Mouse (Mus musculus): ENCODE results near the gene Msi2. TPM values are rescaled to one million over a fixed set of nuclear protein-coding genes. Genes with fewer than 3 reads are reported as not detected.
A peak's percentile ranks its signal among the peaks of the same experiment; 100 is the strongest.

Gene Msi2
- polyA plus RNA-seq, 1 experiment from 2014 or later = 41.0 TPM

- no peak overlapping the region for H3K9ac ChIP-seq
- no peaks in the 10 kb centered on the region for H3K9me3 ChIP-seq
- H3K4me3 ChIP-seq = no peak overlapping the region
- no peaks in the 10 kb centered on the region for H3K27me3 ChIP-seq
- H3K36me3 ChIP-seq = no peaks in the 10 kb centered on the region
- no peak for ATAC-seq (ENCODE audit: low FRiP score)
- H3K27ac ChIP-seq = peak overlapping the region; percentile 44
- H3K4me1 ChIP-seq (replicated peaks) = peaks cover 82% of the 10 kb centered on the region
- WGBS = 88% methylated on average over 3 of the region's 3 CpGs
- no peak overlapping the region for H3K4me2 ChIP-seq
These were observed 279.7 kb downstream of the Msi2 start for GRCm38 (mm10) chr11:88438659-88439058.

- no peak overlapping the region for H3K4me3 ChIP-seq
- no peaks in the 10 kb centered on the region for H3K9me3 ChIP-seq
- ATAC-seq (ENCODE audit: low FRiP score) = no peak
- WGBS = 80% methylated on average over 2 of the region's 2 CpGs
- 0 out of 2 replicates have a peak overlapping the region, but pooled peaks have one; percentile 13 for H3K9ac ChIP-seq
- H3K36me3 ChIP-seq = no peaks in the 10 kb centered on the region
- H3K27ac ChIP-seq = peak overlapping the region; percentile 20
- H3K4me2 ChIP-seq = no peak overlapping the region
- no peaks in the 10 kb centered on the region for H3K27me3 ChIP-seq
- peaks cover 71% of the 10 kb centered on the region for H3K4me1 ChIP-seq (replicated peaks)
These were observed 281.7 kb downstream of the Msi2 start for GRCm38 (mm10) chr11:88436596-88436995.

- no peak overlapping the region for H3K9ac ChIP-seq
- no peak for ATAC-seq (ENCODE audit: low FRiP score)
- H3K4me2 ChIP-seq = no peak overlapping the region
- no peaks in the 10 kb centered on the region for H3K9me3 ChIP-seq
- peak overlapping the region; percentile 20 for H3K27ac ChIP-seq
- 77% methylated on average over 6 of the region's 6 CpGs for WGBS
- H3K4me1 ChIP-seq (replicated peaks) = peaks cover 71% of the 10 kb centered on the region
- H3K27me3 ChIP-seq = no peaks in the 10 kb centered on the region
- no peak overlapping the region for H3K4me3 ChIP-seq
- no peaks in the 10 kb centered on the region for H3K36me3 ChIP-seq
These were observed 282.8 kb downstream of the Msi2 start for GRCm38 (mm10) chr11:88435543-88435942.

- peak; percentile 60 for ATAC-seq (ENCODE audit: low FRiP score)
- no peaks in the 10 kb centered on the region for H3K36me3 ChIP-seq
- H3K9ac ChIP-seq = peak overlapping the region; percentile 35
- no peaks in the 10 kb centered on the region for H3K9me3 ChIP-seq
- H3K27ac ChIP-seq = peak overlapping the region; percentile 88
- 28% methylated on average over 22 of the region's 22 CpGs for WGBS
- peak overlapping the region; percentile 20; the same call in 1 of the 2 replicates for H3K4me2 ChIP-seq
- H3K27me3 ChIP-seq = no peaks in the 10 kb centered on the region
- peaks cover 73% of the 10 kb centered on the region for H3K4me1 ChIP-seq (replicated peaks)
- H3K4me3 ChIP-seq = no peak overlapping the region
These were observed 286.7 kb downstream of the Msi2 start for GRCm38 (mm10) chr11:88431363-88432269.

GRCm38 (mm10) chr11:88430292-88430691 is 288.0 kb downstream of the Msi2 start:
- no peak overlapping the region for H3K4me2 ChIP-seq
- 90% methylated on average over 8 of the region's 8 CpGs for WGBS
- no peaks in the 10 kb centered on the region for H3K36me3 ChIP-seq
- no peak overlapping the region for H3K9ac ChIP-seq
- H3K27me3 ChIP-seq = no peaks in the 10 kb centered on the region
- H3K9me3 ChIP-seq = no peaks in the 10 kb centered on the region
- H3K4me3 ChIP-seq = no peak overlapping the region
- ATAC-seq (ENCODE audit: low FRiP score) = no peak
- peak overlapping the region; percentile 88 for H3K27ac ChIP-seq
- H3K4me1 ChIP-seq (replicated peaks) = peaks cover 73% of the 10 kb centered on the region

GRCm38 (mm10) chr11:88429680-88430079 is 288.6 kb downstream of the Msi2 start:
- H3K9me3 ChIP-seq = no peaks in the 10 kb centered on the region
- ATAC-seq (ENCODE audit: low FRiP score) = no peak
- H3K4me2 ChIP-seq = no peak overlapping the region
- H3K9ac ChIP-seq = no peak overlapping the region
- H3K4me1 ChIP-seq (replicated peaks) = peaks cover 73% of the 10 kb centered on the region
- H3K27ac ChIP-seq = peak overlapping the region; percentile 88; the same call in 1 of the 2 replicates
- H3K27me3 ChIP-seq = no peaks in the 10 kb centered on the region
- no peaks in the 10 kb centered on the region for H3K36me3 ChIP-seq
- WGBS = 95% methylated on average over 6 of the region's 6 CpGs
- H3K4me3 ChIP-seq = no peak overlapping the region

GRCm38 (mm10) chr11:88425631-88426101 is 292.6 kb downstream of the Msi2 start:
- no peaks in the 10 kb centered on the region for H3K9me3 ChIP-seq
- H3K4me1 ChIP-seq (replicated peaks) = peaks cover 94% of the 10 kb centered on the region
- H3K4me2 ChIP-seq = no peak overlapping the region
- peak overlapping the region; percentile 36; the same call in 1 of the 2 replicates for H3K9ac ChIP-seq
- no peaks in the 10 kb centered on the region for H3K27me3 ChIP-seq
- 42% methylated on average over 9 of the region's 9 CpGs for WGBS
- H3K27ac ChIP-seq = peak overlapping the region; percentile 84
- ATAC-seq (ENCODE audit: low FRiP score) = no peak
- H3K36me3 ChIP-seq = no peaks in the 10 kb centered on the region
- H3K4me3 ChIP-seq = no peak overlapping the region

GRCm38 (mm10) chr11:88424034-88424767 is 294.1 kb downstream of the Msi2 start:
- H3K4me2 ChIP-seq = peak overlapping the region; percentile 14; the same call in 1 of the 2 replicates
- H3K36me3 ChIP-seq = no peaks in the 10 kb centered on the region
- H3K9ac ChIP-seq = peak overlapping the region; percentile 53
- peak overlapping the region; percentile 84 for H3K27ac ChIP-seq
- H3K9me3 ChIP-seq = no peaks in the 10 kb centered on the region
- H3K4me1 ChIP-seq (replicated peaks) = peaks cover 90% of the 10 kb centered on the region
- H3K27me3 ChIP-seq = no peaks in the 10 kb centered on the region
- 27% methylated on average over 20 of the region's 20 CpGs for WGBS
- no peak for ATAC-seq (ENCODE audit: low FRiP score)
- H3K4me3 ChIP-seq = no peak overlapping the region

- WGBS = 39% methylated on average over 9 of the region's 9 CpGs
These were observed 297.2 kb downstream of the Msi2 start for GRCm38 (mm10) chr11:88421057-88421578.

GRCm38 (mm10) chr11:88419657-88420366 is 298.5 kb downstream of the Msi2 start:
- peaks cover 77% of the 10 kb centered on the region for H3K4me1 ChIP-seq (replicated peaks)

More at GRCm38 (mm10) chr11:88421057-88421578, 297.2 kb downstream of the Msi2 start:
- H3K36me3 ChIP-seq = no peaks in the 10 kb centered on the region
- 0 out of 2 replicates have a peak, but pooled peaks have one; percentile 28 for ATAC-seq (ENCODE audit: low FRiP score)
- H3K27ac ChIP-seq = peak overlapping the region; percentile 88
- H3K4me2 ChIP-seq = no peak overlapping the region
- H3K4me3 ChIP-seq = no peak overlapping the region
- no peaks in the 10 kb centered on the region for H3K9me3 ChIP-seq
- H3K27me3 ChIP-seq = no peaks in the 10 kb centered on the region
- peak overlapping the region; percentile 58; the same call in 1 of the 2 replicates for H3K9ac ChIP-seq
- H3K4me1 ChIP-seq (replicated peaks) = peaks cover 78% of the 10 kb centered on the region

GRCm38 (mm10) chr11:88419064-88419463 is 299.2 kb downstream of the Msi2 start:
- no peak for ATAC-seq (ENCODE audit: low FRiP score)
- H3K4me3 ChIP-seq = no peak overlapping the region
- H3K9ac ChIP-seq = no peak overlapping the region
- WGBS = 47% methylated on average over 7 of the region's 7 CpGs
- no peaks in the 10 kb centered on the region for H3K36me3 ChIP-seq
- no peak overlapping the region for H3K4me2 ChIP-seq
- peaks cover 77% of the 10 kb centered on the region for H3K4me1 ChIP-seq (replicated peaks)
- peak overlapping the region; percentile 67 for H3K27ac ChIP-seq
- no peaks in the 10 kb centered on the region for H3K9me3 ChIP-seq
- no peaks in the 10 kb centered on the region for H3K27me3 ChIP-seq

More at GRCm38 (mm10) chr11:88419657-88420366, 298.5 kb downstream of the Msi2 start:
- no peak for ATAC-seq (ENCODE audit: low FRiP score)
- 92% methylated on average over 9 of the region's 9 CpGs for WGBS
- H3K9me3 ChIP-seq = no peaks in the 10 kb centered on the region
- no peak overlapping the region for H3K4me2 ChIP-seq
- H3K9ac ChIP-seq = no peak overlapping the region
- peak overlapping the region; percentile 88; the same call in 1 of the 2 replicates for H3K27ac ChIP-seq
- no peaks in the 10 kb centered on the region for H3K36me3 ChIP-seq
- no peak overlapping the region for H3K4me3 ChIP-seq
- no peaks in the 10 kb centered on the region for H3K27me3 ChIP-seq
